9 mouse cellular contexts compared by ENCODE assay signal in the genomic region with DNA sequence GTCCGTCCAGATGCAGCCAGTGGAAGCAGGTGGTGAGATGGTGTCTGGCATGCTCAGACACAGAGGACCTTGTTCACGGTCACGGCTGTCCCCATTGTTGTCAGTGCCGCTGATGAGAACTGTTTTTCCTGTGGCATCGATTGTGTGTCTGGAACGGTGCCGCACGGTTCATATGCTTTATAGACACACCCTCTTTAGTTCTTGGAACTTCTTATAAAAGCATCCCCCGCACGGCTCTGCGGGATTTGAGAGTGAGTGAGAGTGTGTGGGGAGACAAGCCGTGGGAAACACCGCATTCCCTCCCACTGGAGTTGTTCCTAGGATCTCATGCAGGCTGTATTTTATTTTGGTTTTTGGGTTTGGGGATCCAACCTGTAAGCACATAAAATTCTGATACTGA.
"Had no signal": no experiment of that assay in that cellular context is flagged by ENCODE, and none has a peak within 500 bp of the region (broad histone marks: within the 10 kb centered on the region; RNA-seq: fewer than 3 reads in every experiment).

No protein-coding gene starts in this region.

- H3K9ac ChIP-seq: liver, embryonic 13.5 days; midbrain, embryonic 12.5 days had no signal

- H3K27ac ChIP-seq: liver, embryonic 13.5 days; macrophage; midbrain, embryonic 12.5 days; stomach, postnatal 0 days had no signal

- H3K4me2 ChIP-seq: liver, embryonic 13.5 days; midbrain, embryonic 12.5 days had no signal

- ATAC-seq: inflammation-experienced regulatory T-cells, adult 6 months; midbrain, embryonic 16.5 days had no signal

- H3K4me1 ChIP-seq: liver, embryonic 13.5 days had no signal

- H3K36me3 ChIP-seq: liver, embryonic 13.5 days; midbrain, embryonic 12.5 days had no signal

- H3K9me3 ChIP-seq: liver, embryonic 13.5 days; midbrain, embryonic 12.5 days had no signal

- DNase-seq: kidney, adult 18-20 months; kidney, adult 9 months; liver, embryonic 13.5 days; lung, adult 2 months had no signal

- H3K4me3 ChIP-seq: liver, embryonic 13.5 days; midbrain, embryonic 12.5 days had no signal
